Mouse (Mus musculus) lung, embryonic 16.5 days (tissue): Measurements from ENCODE around the gene Sec11a. TPM values are rescaled to one million over a fixed set of nuclear protein-coding genes. Genes with fewer than 3 reads are reported as not detected.

Source experiments
- ATAC-seq: fragments of 200-750 bp; cut with Nextera tagmentation; 2 replicates; pipeline ENCODE4 v1.8.0; 2017; ENCODE audit warnings: low read depth, mild to moderate bottlenecking, moderate library complexity
- H3K27ac ChIP-seq: fragments of 300-500 bp; sonication (generic); 2 replicates; pipeline ENCODE4 v1.5.1; 2014; ENCODE audit warnings: mild to moderate bottlenecking, control low read depth, low read length
- H3K27me3 ChIP-seq: fragments of 300-500 bp; sonication (generic); 2 replicates; pipeline ENCODE4 v1.6.1; 2014; ENCODE audit warnings: low read depth, low read length, mixed read lengths; ENCODE audit not compliant: control insufficient read depth, insufficient read depth
- H3K36me3 ChIP-seq: fragments of 300-500 bp; sonication (generic); 2 replicates; pipeline ENCODE4 v1.6.1; 2014; ENCODE audit warnings: low read length; ENCODE audit not compliant: control insufficient read depth, insufficient read depth
- H3K4me1 ChIP-seq: fragments of 300-500 bp; sonication (generic); replicated peaks from 2 replicates; pipeline ENCODE4 v1.6.1; 2014; ENCODE audit warnings: low read length, mixed read lengths; ENCODE audit not compliant: control insufficient read depth, insufficient read depth
- H3K4me2 ChIP-seq: fragments of 300-500 bp; sonication (generic); 2 replicates; pipeline ENCODE4 v1.6.1; 2014; ENCODE audit warnings: low read depth, low read length, control low read depth
- H3K4me3 ChIP-seq: fragments of 300-500 bp; sonication (generic); 2 replicates; pipeline ENCODE4 v1.5.1; 2014; ENCODE audit warnings: mild to moderate bottlenecking, low read length, control low read depth
- H3K9ac ChIP-seq: fragments of 300-500 bp; sonication (generic); 2 replicates; pipeline ENCODE4 v1.6.1; 2014; ENCODE audit warnings: low read length, control low read depth
- H3K9me3 ChIP-seq: fragments of 300-500 bp; sonication (generic); 2 replicates; pipeline ENCODE4 v1.6.1; 2016; ENCODE audit warnings: low read length; ENCODE audit not compliant: control insufficient read depth
- WGBS: fragments of 180-500 bp; shearing (Covaris S2); extraction: QIAGEN DNeasy Blood & Tissue Kit; methylation state at CpG from one replicate; pipeline ENCODE4 v1.1.7; 2014; 5-methylcytosine and 5-hydroxymethylcytosine counted together
- polyA plus RNA-seq: library from polyadenylated mRNA; unstranded; fragments of >200 nt; fragmentation: Nextera tagmentation; extraction: Ambion mirVana; gene quantifications from 2 replicates; pipeline ENCODE4 v1.2.1, GENCODE M21; 2015

Gene Sec11a
- polyA plus RNA-seq, 1 experiment from 2014 or later, result 195 TPM

GRCm38 (mm10) chr7:80903625-80904422 lies 43.8 kb downstream of the Sec11a start:
- Histone ChIP-seq H3K27ac (no peak overlapping the region), H3K9me3 (no peaks in the 10 kb centered on the region), H3K4me3 (peak overlapping the region; percentile 51), H3K4me2 (peak overlapping the region; percentile 78), H3K27me3 (no peaks in the 10 kb centered on the region), H3K9ac (no peak overlapping the region; the same call in 1 of the 2 replicates), H3K4me1 (peaks cover 18% of the 10 kb centered on the region), H3K36me3 (peaks cover 2% of the 10 kb centered on the region; the same call in 1 of the 2 replicates)
- WGBS, result 82% methylated on average over 11 of the region's 11 CpGs
- no peak for ATAC-seq

GRCm38 (mm10) chr7:80901541-80902274 lies 45.9 kb downstream of the Sec11a start:
- Histone ChIP-seq H3K36me3 (peaks cover 7% of the 10 kb centered on the region), H3K27me3 (no peaks in the 10 kb centered on the region), H3K9ac (peak overlapping the region; percentile 77), H3K9me3 (no peaks in the 10 kb centered on the region), H3K27ac (peak overlapping the region; percentile 89), H3K4me2 (peak overlapping the region; percentile 89), H3K4me3 (peak overlapping the region; percentile 76), H3K4me1 (peaks cover 18% of the 10 kb centered on the region)
- ATAC-seq, result peak; percentile 18; the same call in 1 of the 2 replicates
- 22% methylated on average over 15 of the region's 15 CpGs for WGBS

GRCm38 (mm10) chr7:80900944-80901501 lies 46.6 kb downstream of the Sec11a start, which contains the start of gene Wdr73:
Gene Wdr73, minus strand, starts transcription at chr7:80901269.
- H3K4me2 ChIP-seq, result peak within 1 kb of the TSS; percentile 89
- peaks cover 9% of the 10 kb centered on the region for H3K36me3 ChIP-seq
- peak within 1 kb of the TSS; percentile 89 for H3K27ac ChIP-seq
- ATAC-seq, result peak; percentile 96
- H3K4me3 ChIP-seq, result peak within 1 kb of the TSS; percentile 76
- peaks cover 18% of the 10 kb centered on the region for H3K4me1 ChIP-seq
- H3K9ac ChIP-seq, result peak within 1 kb of the TSS; percentile 77
- H3K9me3 ChIP-seq, result no peaks in the 10 kb centered on the region
- H3K27me3 ChIP-seq, result no peaks in the 10 kb centered on the region
- under 1% methylated on average over 36 of the region's 36 CpGs for WGBS

- H3K4me1 ChIP-seq, result peaks cover 12% of the 10 kb centered on the region
- H3K4me2 ChIP-seq, result no peak overlapping the region
- 94% methylated on average over 4 of the region's 4 CpGs for WGBS
- H3K9me3 ChIP-seq, result no peaks in the 10 kb centered on the region
- no peak overlapping the region for H3K4me3 ChIP-seq
- H3K27ac ChIP-seq, result no peak overlapping the region
- peaks cover 16% of the 10 kb centered on the region for H3K36me3 ChIP-seq
- H3K27me3 ChIP-seq, result no peaks in the 10 kb centered on the region
- ATAC-seq, result no peak
- H3K9ac ChIP-seq, result no peak overlapping the region
Observed at GRCm38 (mm10) chr7:80897721-80898120, 49.9 kb downstream of the Sec11a start.

GRCm38 (mm10) chr7:80897134-80897533 lies 50.4 kb downstream of the Sec11a start:
- no peak overlapping the region for H3K9ac ChIP-seq
- peaks cover 12% of the 10 kb centered on the region for H3K4me1 ChIP-seq
- no peak overlapping the region for H3K4me3 ChIP-seq
- no peaks in the 10 kb centered on the region for H3K9me3 ChIP-seq
- no peak overlapping the region for H3K27ac ChIP-seq
- WGBS, result 87% methylated on average over 7 of the region's 7 CpGs
- no peak for ATAC-seq
- no peaks in the 10 kb centered on the region for H3K27me3 ChIP-seq
- H3K36me3 ChIP-seq, result peaks cover 21% of the 10 kb centered on the region
- no peak overlapping the region for H3K4me2 ChIP-seq

GRCm38 (mm10) chr7:80894815-80895519 lies 52.6 kb downstream of the Sec11a start:
- Histone ChIP-seq H3K4me1 (peaks cover 2% of the 10 kb centered on the region), H3K36me3 (peaks cover 33% of the 10 kb centered on the region), H3K9me3 (no peaks in the 10 kb centered on the region), H3K27me3 (no peaks in the 10 kb centered on the region), H3K4me3 (no peak overlapping the region), H3K9ac (no peak overlapping the region), H3K4me2 (no peak overlapping the region), H3K27ac (no peak overlapping the region)
- no peak for ATAC-seq
- WGBS, result 93% methylated on average over 14 of the region's 14 CpGs

- 77% methylated on average over 7 of the region's 7 CpGs for WGBS
- Histone ChIP-seq H3K9me3 (no peaks in the 10 kb centered on the region), H3K4me3 (no peak overlapping the region), H3K36me3 (peaks cover 34% of the 10 kb centered on the region), H3K4me2 (no peak overlapping the region), H3K27ac (0 out of 2 replicates have a peak overlapping the region, but pooled peaks have one; percentile 28), H3K27me3 (no peaks in the 10 kb centered on the region), H3K4me1 (peaks cover 1% of the 10 kb centered on the region; the same call in 1 of the 2 replicates), H3K9ac (no peak overlapping the region)
- ATAC-seq, result no peak
Observed at GRCm38 (mm10) chr7:80894196-80894595, 53.4 kb downstream of the Sec11a start.

GRCm38 (mm10) chr7:80893753-80894129 lies 53.8 kb downstream of the Sec11a start:
- ATAC-seq, result peak; percentile 48
- H3K27me3 ChIP-seq, result no peaks in the 10 kb centered on the region
- H3K4me1 ChIP-seq, result peaks cover 4% of the 10 kb centered on the region; the same call in 1 of the 2 replicates
- peaks cover 34% of the 10 kb centered on the region for H3K36me3 ChIP-seq
- no peak overlapping the region for H3K4me3 ChIP-seq
- no peak overlapping the region for H3K4me2 ChIP-seq
- H3K9me3 ChIP-seq, result no peaks in the 10 kb centered on the region
- 62% methylated on average over 6 of the region's 6 CpGs for WGBS
- no peak overlapping the region for H3K9ac ChIP-seq
- H3K27ac ChIP-seq, result 0 out of 2 replicates have a peak overlapping the region, but pooled peaks have one; percentile 28
